Mouse (Mus musculus) gastrocnemius, postnatal 10 days (tissue): ENCODE results near the gene Myf6. TPM values are rescaled to one million over a fixed set of nuclear protein-coding genes. Genes with fewer than 3 reads are reported as not detected.

Experiments
- microRNA-seq, 2 experiments: library from miRNA; unstranded; fragments of <30 nt; microRNA quantifications; one replicate each; pipeline ENCODE4 v1.2.0; 2021
- total RNA-seq, 2 experiments: library from RNA; stranded (reverse); gene quantifications; 2 replicates each; pipeline ENCODE4 v1.2.3; 2021

Myf6 gene
- total RNA-seq, 2 experiments from 2014 or later: 106 to 128 TPM

Small RNA genes lying within 50 kb of the gene (microRNA-seq; reads per million reads assigned to microRNA genes)
- gene Gm44403: 0 reads per million in 2 experiments

Other genes with a start within 250 kb of the Myf6 start
- 1 to 10 TPM; 2.7 to 3.5 TPM for gene Lin7a, start 223.1 kb downstream of the Myf6 start, total RNA-seq
- 1 to 10 TPM; 8.4 to 8.8 TPM for gene Myf5, start 8.6 kb downstream of the Myf6 start, total RNA-seq
- gene Ptprq, start 225.3 kb upstream of the Myf6 start, total RNA-seq: under 1 TPM; 0.54 to 0.65 TPM